In the genomic region with DNA sequence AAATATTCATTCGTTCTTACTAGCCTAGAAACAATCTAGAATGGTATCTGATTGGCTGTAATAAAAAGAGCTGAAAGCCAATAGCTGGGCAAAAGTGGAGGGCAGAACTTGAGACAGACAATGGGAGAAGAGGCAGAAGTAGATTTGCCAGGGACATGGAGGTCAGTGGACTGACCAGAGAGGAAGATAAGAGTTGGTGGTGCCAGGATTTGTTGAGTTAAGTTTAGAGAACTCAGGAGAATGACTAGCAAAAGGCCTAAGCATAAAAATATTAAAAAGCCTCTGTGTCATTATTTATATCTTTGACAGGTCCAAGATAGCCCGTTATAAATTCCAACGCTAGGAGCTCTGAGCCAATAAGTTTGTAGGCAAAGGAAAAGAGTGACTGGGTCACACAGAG, we compare ENCODE assay signal across 16 mouse cellular contexts.
"Had no signal": no experiment of that assay in that cellular context is flagged by ENCODE, and none has a peak within 500 bp of the region (broad histone marks: within the 10 kb centered on the region; RNA-seq: fewer than 3 reads in every experiment).

No protein-coding gene starts in this region.

- H3K27ac ChIP-seq: neural tube, embryonic 13.5 days; neural tube, embryonic 15.5 days; stomach, embryonic 15.5 days; stomach, postnatal 0 days had no signal

- H3K4me3 ChIP-seq: neural tube, embryonic 13.5 days; neural tube, embryonic 15.5 days; stomach, embryonic 15.5 days had no signal

- H3K4me1 ChIP-seq: neural tube, embryonic 13.5 days; neural tube, embryonic 15.5 days; stomach, embryonic 15.5 days had no signal

- H3K4me2 ChIP-seq: neural tube, embryonic 13.5 days; neural tube, embryonic 15.5 days; stomach, embryonic 15.5 days had no signal

- H3K9ac ChIP-seq: neural tube, embryonic 13.5 days; neural tube, embryonic 15.5 days; stomach, embryonic 15.5 days had no signal

- H3K9me3 ChIP-seq: neural tube, embryonic 13.5 days; neural tube, embryonic 15.5 days; stomach, embryonic 15.5 days had no signal

- DNase-seq: retina, postnatal 1 day; right cerebral cortex, adult 18-20 months; right cerebral cortex, postnatal 14 days; right cerebral cortex, postnatal 25 days; right cerebral cortex, postnatal 4 days; spleen, adult 18-20 months; thymus, adult 18-20 months; thymus, adult 2 months; thymus, postnatal 14 days; thymus, postnatal 25 days; thymus, postnatal 36 days; thymus, postnatal 4 days had no signal

- H3K27me3 ChIP-seq: neural tube, embryonic 13.5 days; neural tube, embryonic 15.5 days; stomach, embryonic 15.5 days had no signal
